Mouse (Mus musculus) heart, embryonic 11.5 days (tissue): Measurements from ENCODE around the gene H2al1h. TPM values are rescaled to one million over a fixed set of nuclear protein-coding genes. Genes with fewer than 3 reads are reported as not detected.
"Not testable (repeated sequence)": the region's sequence is repeated elsewhere in the genome, so short reads cannot be mapped to it uniquely, and the experiment has no call there.

Experiments
- ATAC-seq: fragments of 200-750 bp; cut with Nextera tagmentation; replicated peaks from 2 replicates; pipeline ENCODE4 v1.8.0; 2017; ENCODE audit warnings: moderate library complexity; ENCODE audit not compliant: insufficient number of reproducible peaks, low FRiP score, low TSS enrichment
- H3K27ac ChIP-seq: fragments of 300-500 bp; sonication (generic); 2 replicates; pipeline ENCODE4 v1.5.1; 2014; ENCODE audit warnings: mild to moderate bottlenecking, low read depth, low read length
- H3K27me3 ChIP-seq: fragments of 300-500 bp; sonication (generic); 2 replicates; pipeline ENCODE4 v1.6.1; 2014; ENCODE audit warnings: mild to moderate bottlenecking, low read length, mixed read lengths; ENCODE audit not compliant: control insufficient read depth, insufficient read depth
- H3K36me3 ChIP-seq: fragments of 300-500 bp; sonication (generic); 2 replicates; pipeline ENCODE4 v1.6.1; 2014; ENCODE audit warnings: mild to moderate bottlenecking, low read length, moderate library complexity, mixed read lengths; ENCODE audit not compliant: control insufficient read depth, insufficient read depth
- H3K4me1 ChIP-seq: fragments of 300-500 bp; sonication (generic); 2 replicates; pipeline ENCODE4 v1.6.1; 2014; ENCODE audit warnings: low read length; ENCODE audit not compliant: control insufficient read depth, insufficient read depth
- H3K4me2 ChIP-seq: fragments of 300-500 bp; sonication (generic); 2 replicates; pipeline ENCODE4 v1.6.1; 2014; ENCODE audit warnings: mild to moderate bottlenecking, moderate library complexity
- H3K4me3 ChIP-seq: fragments of 300-500 bp; sonication (generic); 2 replicates; pipeline ENCODE4 v1.5.1; 2014; ENCODE audit warnings: low read depth, low read length
- H3K9ac ChIP-seq: fragments of 300-500 bp; sonication (generic); 2 replicates; pipeline ENCODE4 v1.6.1; 2014; ENCODE audit warnings: mild to moderate bottlenecking, low read depth, low read length, moderate library complexity
- H3K9me3 ChIP-seq: fragments of 300-500 bp; sonication (generic); replicated peaks from 2 replicates; pipeline ENCODE4 v1.6.1; 2016; ENCODE audit warnings: low read length; ENCODE audit not compliant: control insufficient read depth
- WGBS: fragments of 180-500 bp; shearing (Covaris S2); extraction: QIAGEN DNeasy Blood & Tissue Kit; methylation state at CpG from one replicate; pipeline ENCODE4 v1.1.7; 2014; ENCODE audit not compliant: insufficient replicate concordance; 5-methylcytosine and 5-hydroxymethylcytosine counted together
- polyA plus RNA-seq: library from polyadenylated mRNA; unstranded; fragments of >200 nt; fragmentation: Nextera tagmentation; extraction: Ambion mirVana; gene quantifications from 2 replicates; pipeline ENCODE4 v1.2.1, GENCODE M21; 2014

The H2al1h gene
- polyA plus RNA-seq = not detected in 2 replicates

GRCm38 (mm10) chrX:11321192-11321591, at the start of gene H2al1h:
H2al1h (plus strand) TSS chrX:11321492.
- no CpG with 5 or more reads among the region's 6 CpGs for WGBS
- H3K4me3 ChIP-seq, H3K36me3 ChIP-seq, H3K9ac ChIP-seq, H3K9me3 ChIP-seq, H3K27ac ChIP-seq, ATAC-seq, H3K27me3 ChIP-seq, H3K4me2 ChIP-seq, H3K4me1 ChIP-seq: not testable (repeated sequence)

- 72% methylated on average over 3 of the region's 3 CpGs for WGBS
- Histone ChIP-seq H3K4me3 (no peak overlapping the region), H3K4me1 (no peaks in the 10 kb centered on the region), H3K36me3 (no peaks in the 10 kb centered on the region), H3K4me2 (no peak overlapping the region), H3K9ac (no peak overlapping the region), H3K27me3 (no peaks in the 10 kb centered on the region), H3K9me3 (no peaks in the 10 kb centered on the region), H3K27ac (no peak overlapping the region)
- no peak for ATAC-seq
These were observed 48.1 kb upstream of the H2al1h start for GRCm38 (mm10) chrX:11273190-11273589.

- ATAC-seq = no peak
- no peaks in the 10 kb centered on the region for H3K27me3 ChIP-seq
- H3K9me3 ChIP-seq = no peaks in the 10 kb centered on the region
- no peaks in the 10 kb centered on the region for H3K4me1 ChIP-seq
- no peak overlapping the region for H3K27ac ChIP-seq
- no peaks in the 10 kb centered on the region for H3K36me3 ChIP-seq
- H3K4me3 ChIP-seq = no peak overlapping the region
- no peak overlapping the region for H3K4me2 ChIP-seq
- H3K9ac ChIP-seq = no peak overlapping the region
- WGBS = 68% methylated on average over 6 of the region's 6 CpGs
These were observed 44.2 kb upstream of the H2al1h start for GRCm38 (mm10) chrX:11277083-11277482.

GRCm38 (mm10) chrX:11280741-11281140, 40.6 kb upstream of the H2al1h start:
- H3K9ac ChIP-seq = no peak overlapping the region
- H3K4me2 ChIP-seq = no peak overlapping the region
- no peaks in the 10 kb centered on the region for H3K4me1 ChIP-seq
- no peak overlapping the region for H3K4me3 ChIP-seq
- no peaks in the 10 kb centered on the region for H3K36me3 ChIP-seq
- 0 out of 2 replicates have a peak, but pooled peaks cover 2% of the 10 kb centered on the region for H3K27me3 ChIP-seq
- H3K9me3 ChIP-seq = no peaks in the 10 kb centered on the region
- ATAC-seq = no peak
- H3K27ac ChIP-seq = no peak overlapping the region
- 60% methylated on average over 2 of the region's 2 CpGs for WGBS

- no peaks in the 10 kb centered on the region for H3K36me3 ChIP-seq
- H3K4me1 ChIP-seq = no peaks in the 10 kb centered on the region
- no peak for ATAC-seq
- H3K4me3 ChIP-seq = no peak overlapping the region
- H3K4me2 ChIP-seq = no peak overlapping the region
- 48% methylated on average over 14 of the region's 14 CpGs for WGBS
- H3K27me3 ChIP-seq = peaks cover 5% of the 10 kb centered on the region; the same call in 1 of the 2 replicates
- H3K27ac ChIP-seq = no peak overlapping the region
- H3K9ac ChIP-seq = no peak overlapping the region
- no peaks in the 10 kb centered on the region for H3K9me3 ChIP-seq
These were observed 32.9 kb upstream of the H2al1h start for GRCm38 (mm10) chrX:11288306-11288882.

GRCm38 (mm10) chrX:11289244-11289643, 32.0 kb upstream of the H2al1h start:
- no peaks in the 10 kb centered on the region for H3K4me1 ChIP-seq
- no peaks in the 10 kb centered on the region for H3K36me3 ChIP-seq
- no peak overlapping the region for H3K4me3 ChIP-seq
- H3K9ac ChIP-seq = no peak overlapping the region
- no peak overlapping the region for H3K27ac ChIP-seq
- WGBS = 55% methylated on average over 4 of the region's 4 CpGs
- peaks cover 5% of the 10 kb centered on the region; the same call in 1 of the 2 replicates for H3K27me3 ChIP-seq
- H3K4me2 ChIP-seq = no peak overlapping the region
- H3K9me3 ChIP-seq = no peaks in the 10 kb centered on the region
- ATAC-seq = no peak

GRCm38 (mm10) chrX:11298957-11299356, 22.3 kb upstream of the H2al1h start, which contains the start of gene H2al1a:
H2al1a (plus strand) TSS chrX:11299257.
- not testable (repeated sequence) for H3K27me3 ChIP-seq, H3K27ac ChIP-seq, H3K4me2 ChIP-seq, H3K9me3 ChIP-seq, H3K4me3 ChIP-seq, ATAC-seq, H3K9ac ChIP-seq, H3K4me1 ChIP-seq, H3K36me3 ChIP-seq
- WGBS = no CpG with 5 or more reads among the region's 3 CpGs

- H3K27me3 ChIP-seq, H3K9ac ChIP-seq, H3K4me1 ChIP-seq, ATAC-seq, H3K9me3 ChIP-seq, H3K4me3 ChIP-seq, H3K27ac ChIP-seq, H3K36me3 ChIP-seq, H3K4me2 ChIP-seq: not testable (repeated sequence)
- 87% methylated on average over 1 of the region's 3 CpGs for WGBS
These were observed 19.2 kb upstream of the H2al1h start, which contains the start of gene H2al1b for GRCm38 (mm10) chrX:11302132-11302531. H2al1b (plus strand) TSS chrX:11302432.

GRCm38 (mm10) chrX:11305355-11305754, 15.9 kb upstream of the H2al1h start, which contains the start of gene H2al1c:
H2al1c (plus strand) TSS chrX:11305655.
- not testable (repeated sequence) for H3K27me3 ChIP-seq, H3K4me2 ChIP-seq, H3K36me3 ChIP-seq, H3K9me3 ChIP-seq, ATAC-seq, H3K4me1 ChIP-seq, H3K4me3 ChIP-seq, H3K9ac ChIP-seq, H3K27ac ChIP-seq
- WGBS = 33% methylated on average over 1 of the region's 6 CpGs
